Mouse (Mus musculus) ovary, postnatal 36 days (tissue): ENCODE measurements around the gene Osbpl5.
"Not testable (repeated sequence)": the region's sequence is repeated elsewhere in the genome, so short reads cannot be mapped to it uniquely, and the experiment has no call there.

Source experiments
- DNase-seq: peaks from one replicate; pipeline ENCODE4 v3.0.0; 2022; ENCODE audit warnings: low spot score, mixed read lengths

Gene Osbpl5

DNA sequence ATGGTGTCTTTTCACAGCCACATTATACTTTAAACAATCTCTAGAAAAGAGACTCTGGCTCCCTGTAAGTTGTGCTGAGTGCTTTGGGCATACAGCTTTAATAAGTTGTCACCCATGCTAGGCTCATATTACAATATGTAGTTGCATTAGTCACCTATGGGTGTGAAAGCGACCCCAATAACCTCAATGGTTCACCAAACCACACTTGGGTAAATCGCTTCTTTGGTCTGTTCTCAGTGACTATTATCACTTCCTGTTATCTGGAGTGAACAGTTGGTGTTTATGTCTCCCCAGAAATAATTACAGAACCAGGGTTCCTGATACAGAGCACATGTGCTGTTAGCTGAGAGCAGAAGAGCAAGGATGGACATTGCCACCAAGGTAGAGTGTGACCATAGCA lies 112.8 kb downstream of the Osbpl5 start:
- DNase-seq: not testable (repeated sequence)
